Mouse (Mus musculus) CH12F3 (cell line): ENCODE measurements around the gene Neto2.
"Not testable (repeated sequence)": the region's sequence is repeated elsewhere in the genome, so short reads cannot be mapped to it uniquely, and the experiment has no call there.

Experiments
- in situ Hi-C: fragments of 300-500 bp; cut with MboI; formaldehyde crosslinking; loops from 2 replicates; pipeline ENCODE4 v1.14.3; 2020; ENCODE audit warnings: low sequenced_read_pairs

The Neto2 gene

GRCm38 (mm10) chr8:85700751-85701351 lies at the start of gene Neto2:
TSS of gene Neto2 (minus strand) at chr8:85700924.
- in situ Hi-C loops, result no loop called here

- in situ Hi-C loops, result no loop called here
Observed at GRCm38 (mm10) chr8:85745053-85745452, 44.3 kb upstream of the Neto2 start.

DNA sequence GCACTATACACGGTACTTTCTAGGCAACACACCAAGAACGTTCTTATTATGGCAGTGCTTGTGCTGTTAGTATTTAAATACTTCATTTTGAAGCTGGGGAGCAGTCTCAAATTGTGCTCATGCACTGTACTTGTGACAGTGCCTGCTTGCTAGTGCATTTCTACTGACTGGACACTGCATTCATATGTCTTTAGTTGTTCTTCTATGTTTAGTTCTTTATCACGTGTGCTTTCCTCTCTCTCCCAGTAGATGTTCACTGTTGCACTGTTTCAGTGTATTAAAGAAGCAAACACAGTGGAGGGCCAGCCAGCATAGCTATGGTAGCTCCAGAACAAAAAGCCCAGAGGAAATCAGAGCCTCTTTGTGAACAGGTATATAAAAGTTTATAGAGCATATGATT lies 29.8 kb upstream of the Neto2 start:
- in situ Hi-C loops, result no loop called here

DNA sequence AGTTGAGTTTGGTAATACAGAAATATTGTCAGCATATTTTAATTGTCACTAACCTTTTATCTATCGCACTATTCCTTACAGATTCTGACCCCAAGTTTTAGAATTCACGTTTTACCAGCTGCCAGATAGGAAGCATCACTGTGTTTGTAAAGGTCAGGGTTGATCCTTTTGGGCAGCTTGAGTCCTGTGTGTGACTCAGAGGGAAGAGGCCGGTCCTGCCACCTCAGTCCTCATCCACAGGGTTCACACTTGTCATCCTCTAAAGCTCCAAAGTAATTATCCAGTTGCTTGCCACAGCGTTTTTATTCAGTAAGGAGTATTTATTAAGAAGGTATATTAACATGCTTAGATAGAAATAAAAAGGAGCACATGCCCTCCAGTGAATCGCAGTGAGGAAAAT lies 16.5 kb upstream of the Neto2 start:
- in situ Hi-C loops, result no loop called here

DNA sequence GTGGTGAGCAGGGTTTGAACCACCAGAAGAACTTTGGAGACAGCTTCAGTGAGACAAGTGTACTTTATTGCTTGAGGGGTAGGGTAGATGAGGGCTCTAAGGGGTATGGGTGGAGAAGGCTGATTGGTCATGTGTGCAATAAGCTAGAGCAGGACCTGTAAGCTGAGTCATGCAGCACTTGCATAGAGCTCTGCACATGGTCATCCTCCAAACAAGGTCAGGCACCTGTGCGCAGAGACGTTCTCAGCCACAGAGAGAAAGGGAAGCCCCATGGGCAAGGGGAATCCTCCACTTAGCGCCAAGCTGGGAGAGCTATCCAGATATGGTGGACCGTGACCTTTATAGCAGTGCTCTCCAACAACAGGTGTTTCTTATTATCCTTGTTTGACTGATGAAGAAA lies 16.0 kb upstream of the Neto2 start:
- in situ Hi-C loops, result no loop called here

GRCm38 (mm10) chr8:85706988-85707387 lies 6.3 kb upstream of the Neto2 start:
- in situ Hi-C loops, result no loop called here

DNA sequence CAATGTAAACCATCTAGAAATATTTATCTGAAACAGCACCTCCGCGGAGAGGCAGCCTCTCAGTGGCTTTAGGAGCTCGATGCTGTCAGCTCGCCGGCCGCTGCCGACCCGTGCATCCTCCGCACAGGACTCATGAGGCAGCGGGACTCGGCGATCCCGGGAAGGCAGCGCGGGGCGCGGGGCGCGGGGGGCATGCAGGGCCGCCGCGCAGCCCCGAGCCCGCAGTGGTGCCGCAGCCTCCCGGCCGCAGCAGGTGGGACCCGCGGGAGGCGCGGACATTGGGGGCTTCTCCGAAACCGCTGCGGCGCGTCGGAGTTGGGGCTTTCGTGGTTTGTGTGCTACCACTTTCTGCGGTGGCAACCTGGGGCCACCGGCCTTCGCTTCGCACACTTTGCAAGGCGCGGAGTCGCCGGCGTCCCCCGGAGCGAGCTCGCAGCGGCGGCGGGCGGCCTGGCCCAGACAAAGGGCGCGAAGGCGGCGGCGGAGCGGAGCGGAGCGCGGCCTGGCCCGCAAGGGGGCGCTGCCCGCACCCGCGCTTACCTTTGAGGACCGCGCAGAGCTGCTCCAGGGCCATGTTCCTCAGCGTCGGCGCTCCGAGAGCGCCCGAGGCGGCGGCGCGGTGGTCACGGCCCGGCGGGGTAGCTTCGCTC lies 498 bp downstream of the Neto2 start:
- in situ Hi-C loops, result no loop called here

- in situ Hi-C loops, result loop anchor here (25.0 kb wide), 1 partner anchor 888 kb away; the partner anchor contains the start of gene Abcc12
Observed at GRCm38 (mm10) chr8:85699051-85699450, 1.7 kb downstream of the Neto2 start.

- in situ Hi-C loops, result loop anchor here (25.0 kb wide), 1 partner anchor 203 kb away; no protein-coding TSS in a partner anchor
Observed at GRCm38 (mm10) chr8:85665146-85665545, 35.6 kb downstream of the Neto2 start.

GRCm38 (mm10) chr8:85661995-85662394 lies 38.7 kb downstream of the Neto2 start:
- in situ Hi-C loops, result loop anchor here (25.0 kb wide), 1 partner anchor 200 kb away; no protein-coding TSS in a partner anchor

DNA sequence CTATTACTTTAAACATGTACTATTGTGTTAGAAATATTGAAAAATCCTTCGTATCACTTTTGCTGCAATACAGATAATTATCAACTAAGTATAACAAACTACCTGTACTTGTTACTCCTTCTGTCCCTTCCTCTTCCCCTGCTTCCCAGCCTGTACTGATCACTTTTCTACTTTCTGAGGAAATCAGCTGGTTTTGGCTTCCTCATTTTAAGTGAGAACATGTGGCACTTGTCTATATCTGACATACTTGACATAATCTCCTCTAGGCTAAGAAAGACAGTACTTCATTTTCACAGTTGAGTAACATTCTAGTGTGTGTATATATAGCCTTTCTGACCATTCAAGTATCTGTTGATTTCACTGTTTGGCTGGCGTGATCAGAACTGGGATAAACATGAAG lies 49.5 kb downstream of the Neto2 start:
- in situ Hi-C loops, result loop anchor here (25.0 kb wide), 1 partner anchor 189 kb away; no protein-coding TSS in a partner anchor

DNA sequence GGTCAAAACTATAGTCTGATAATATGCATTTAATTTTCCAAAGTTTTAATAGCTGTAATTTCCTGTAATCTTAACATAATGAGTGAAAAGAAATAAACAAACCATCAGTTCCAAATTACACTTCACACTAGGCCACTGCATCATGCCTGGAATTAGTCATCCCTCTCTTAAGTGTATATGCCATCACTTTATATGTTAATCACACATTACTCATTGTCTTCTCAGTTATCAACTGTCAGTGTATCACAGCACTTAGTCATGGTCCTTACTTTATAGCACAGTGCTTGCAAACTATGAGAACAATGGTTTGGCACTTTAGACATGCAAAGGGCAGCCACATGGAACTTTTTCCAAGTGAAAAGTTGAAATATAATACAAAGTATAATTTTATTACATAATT lies 52.2 kb downstream of the Neto2 start:
- in situ Hi-C loops, result no loop called here

- in situ Hi-C loops, result no loop called here
Observed at GRCm38 (mm10) chr8:85644921-85645665, 55.6 kb downstream of the Neto2 start.

DNA sequence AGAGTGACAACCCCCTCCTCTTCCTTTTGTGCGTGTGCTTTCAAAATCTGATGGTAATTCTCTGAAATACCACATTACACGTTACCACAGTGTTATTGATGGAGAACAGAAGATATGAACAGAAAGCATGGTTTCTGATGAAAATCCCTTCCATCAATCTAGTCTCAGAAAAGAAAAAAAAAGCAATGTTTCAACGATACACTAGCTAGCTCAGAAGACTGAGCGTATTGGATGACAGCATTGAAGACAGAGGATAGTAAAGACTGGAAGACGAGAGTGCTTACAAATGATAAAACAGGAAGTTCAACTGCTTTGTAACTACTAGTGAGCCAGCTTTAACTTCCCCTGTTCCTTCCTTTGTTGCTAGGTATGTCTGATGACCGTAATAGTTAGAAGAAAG lies 76.3 kb downstream of the Neto2 start:
- in situ Hi-C loops, result no loop called here

DNA sequence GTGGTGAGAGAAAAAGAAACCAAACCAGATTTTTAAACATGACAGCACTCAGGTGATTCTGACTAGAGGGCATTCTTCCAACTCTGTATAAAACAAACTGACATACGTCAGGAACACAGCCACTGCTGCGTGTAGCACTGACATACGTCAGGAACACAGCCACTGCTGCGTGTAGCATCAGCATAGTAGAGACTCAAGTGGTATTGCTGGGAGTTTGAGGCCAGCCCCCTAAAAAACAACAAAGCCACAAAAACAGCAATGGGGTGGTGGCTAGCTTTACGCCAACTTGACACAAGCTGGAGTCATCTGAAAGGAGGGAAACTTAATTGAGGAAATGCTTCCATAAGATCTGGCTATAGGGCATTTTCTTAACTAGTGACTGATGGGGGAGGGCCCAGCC lies 77.5 kb downstream of the Neto2 start:
- in situ Hi-C loops, result no loop called here

DNA sequence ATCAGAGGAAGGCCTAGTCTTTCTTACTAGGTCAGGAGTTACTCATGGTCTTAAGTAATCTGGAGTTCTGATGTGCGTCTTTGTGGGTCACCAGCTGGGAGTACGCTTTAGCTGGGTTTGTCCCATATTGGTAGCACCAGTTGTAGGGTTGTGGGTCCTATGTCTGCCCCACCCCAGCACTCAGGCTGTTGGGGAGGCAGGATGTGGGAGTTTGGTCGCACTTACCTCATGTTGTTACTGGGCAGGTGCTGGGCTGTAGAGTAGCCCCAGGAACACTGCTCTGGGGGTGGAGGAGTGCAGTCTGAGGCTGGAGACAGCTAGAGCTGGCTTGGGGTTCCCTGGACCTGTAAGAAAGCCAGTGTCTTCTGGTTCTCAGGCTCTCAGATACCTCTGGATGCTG lies 81.9 kb downstream of the Neto2 start:
- in situ Hi-C loops, result no loop called here

DNA sequence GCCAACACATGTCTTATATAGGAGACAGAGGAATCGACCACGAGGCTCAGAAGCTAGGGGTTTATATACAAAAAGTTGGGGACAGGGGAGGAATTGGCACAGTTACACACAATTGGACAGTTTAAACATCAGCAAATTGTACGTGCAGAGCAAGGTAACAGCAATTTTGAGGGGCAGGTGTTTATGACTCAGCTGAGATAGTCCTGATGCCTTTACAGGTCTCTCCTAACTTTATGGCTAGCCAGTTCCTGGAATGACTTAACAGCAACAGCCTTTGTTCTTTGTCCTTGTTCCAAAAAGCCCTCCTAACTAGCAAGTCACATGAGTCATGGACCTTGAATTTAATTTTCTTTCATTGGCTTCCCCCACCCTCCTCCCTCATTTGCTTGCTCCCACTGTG lies 83.6 kb downstream of the Neto2 start:
- in situ Hi-C loops, result not testable (repeated sequence)

DNA sequence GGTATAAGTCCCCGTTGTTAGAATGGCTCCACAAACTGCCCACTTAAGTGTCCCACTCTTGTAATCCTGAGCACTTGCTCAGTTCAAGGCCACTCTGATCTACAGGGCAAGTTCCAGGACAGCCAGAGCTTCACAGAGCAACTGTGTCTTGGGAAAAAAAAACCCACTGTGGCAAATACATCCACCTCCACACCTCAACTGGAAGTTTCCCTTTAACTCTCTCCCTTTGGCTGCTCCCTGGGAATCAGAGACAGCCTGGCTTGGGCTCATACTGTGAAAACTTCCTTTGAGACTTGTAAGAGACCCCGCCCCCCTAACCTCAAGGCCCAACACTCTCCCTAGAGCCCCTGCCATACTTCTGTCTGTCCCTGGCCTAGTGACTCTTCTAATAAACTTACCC lies 91.9 kb downstream of the Neto2 start:
- in situ Hi-C loops, result no loop called here

DNA sequence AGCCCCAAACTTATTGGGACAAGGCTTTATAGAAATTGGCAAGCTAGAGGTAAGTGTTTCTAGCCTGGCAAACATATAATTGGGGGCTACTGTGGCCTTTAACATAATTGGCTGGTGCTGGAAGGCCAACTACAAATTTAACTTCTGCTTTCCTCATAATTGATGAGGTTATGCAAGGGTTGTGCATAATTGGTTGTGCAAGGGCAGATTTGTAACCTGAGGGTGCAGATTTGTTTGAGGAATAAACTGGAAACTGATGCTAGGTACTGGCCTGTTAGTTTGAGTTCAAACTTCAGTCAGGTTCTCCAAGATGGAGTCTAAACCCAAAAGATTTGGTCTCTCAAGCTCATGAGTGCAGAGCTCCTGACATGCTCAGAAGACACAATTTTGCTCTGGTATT lies 92.9 kb downstream of the Neto2 start:
- in situ Hi-C loops, result no loop called here

- in situ Hi-C loops, result no loop called here
Observed at GRCm38 (mm10) chr8:85606974-85607373, 93.8 kb downstream of the Neto2 start.

DNA sequence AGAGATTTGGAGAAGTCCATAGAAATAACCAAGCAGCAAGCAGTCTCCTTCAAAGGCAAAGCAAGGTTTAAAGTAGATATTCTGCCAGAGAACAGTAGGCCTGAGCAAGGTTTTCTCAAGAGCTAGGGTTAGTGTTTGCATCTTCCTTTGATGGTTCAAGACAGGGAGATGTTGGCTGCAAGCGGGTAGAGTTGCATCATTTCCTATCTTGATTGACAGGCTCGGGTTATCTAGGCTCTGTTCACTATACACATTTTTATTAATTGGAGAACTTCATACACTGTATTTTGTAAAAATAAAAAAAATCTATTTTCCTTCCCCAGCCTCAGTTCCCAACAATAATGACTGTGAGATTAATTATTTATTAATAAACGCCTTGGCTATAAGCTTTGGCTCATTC lies 94.2 kb downstream of the Neto2 start:
- in situ Hi-C loops, result no loop called here

GRCm38 (mm10) chr8:85604201-85604600 lies 96.5 kb downstream of the Neto2 start:
- in situ Hi-C loops, result no loop called here
